8 mouse cellular contexts compared by ENCODE assay signal in the genomic region with DNA sequence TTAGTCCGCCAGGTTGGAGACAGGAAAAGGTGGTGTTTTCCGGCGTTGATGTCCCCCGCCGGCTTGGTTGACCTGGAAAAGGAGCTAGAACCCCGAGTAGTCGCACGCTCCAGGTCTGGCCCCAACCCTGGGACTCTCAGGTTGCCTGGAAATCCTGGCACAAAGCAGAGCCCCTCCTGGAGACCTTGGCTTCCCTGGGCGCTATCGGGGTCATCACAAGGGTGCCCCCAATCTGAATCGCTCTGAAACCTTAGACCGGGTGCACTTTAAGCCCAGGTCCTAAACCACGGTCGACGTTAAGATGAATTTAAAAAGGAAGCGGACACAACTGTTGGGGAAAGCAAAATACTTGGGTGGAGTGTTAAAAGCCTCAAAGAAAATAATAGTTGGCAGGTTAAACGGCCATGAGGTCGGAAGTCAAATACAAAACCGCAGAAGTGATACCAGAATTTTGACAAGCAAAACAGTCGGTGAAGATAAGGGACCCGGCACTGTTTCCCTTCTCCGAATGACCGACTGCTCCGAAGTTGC. TPM values are rescaled to one million over a fixed set of nuclear protein-coding genes. Genes with fewer than 3 reads are reported as not detected.
DNase-seq lines count a peak whose midpoint lies in the region; ATAC-seq and TF ChIP-seq lines count a peak whose summit lies in the region.

No protein-coding gene starts in this region.

- H3K4me2 ChIP-seq in hindbrain, embryonic 11.5 days (replicated peaks; ENCODE audit: low read depth, low read length) = peak overlapping the region; percentile 98
- H3K4me2 ChIP-seq in liver, embryonic 12.5 days = peak overlapping the region; percentile 98

- peak overlapping the region; percentile 85; the same call in 1 of the 2 replicates for H3K27ac ChIP-seq in hindbrain, embryonic 11.5 days (ENCODE audit: low read depth, low read length)
- peak overlapping the region; percentile 91 for H3K27ac ChIP-seq in liver, embryonic 12.5 days
- H3K27ac ChIP-seq in olfactory bulb, adult 2 months (ENCODE audit: insufficient read depth, low read depth, low read length) = no peak overlapping the region

- no peaks in the 10 kb centered on the region for H3K4me1 ChIP-seq in hindbrain, embryonic 11.5 days (replicated peaks; ENCODE audit: control insufficient read depth, insufficient read depth, low read length)
- H3K4me1 ChIP-seq in liver, embryonic 12.5 days = peaks cover 53% of the 10 kb centered on the region
- H3K4me1 ChIP-seq in olfactory bulb, adult 2 months (ENCODE audit: control insufficient read depth, insufficient read depth, low read length) = 0 out of 2 replicates have a peak, but pooled peaks cover 8% of the 10 kb centered on the region

- no peak for TF ChIP-seq POLR2A in olfactory bulb, adult 2 months (IDR thresholded peaks at IDR 0.05; ENCODE audit: insufficient read depth, low read depth, low read length)

- no peaks in the 10 kb centered on the region for H3K36me3 ChIP-seq in hindbrain, embryonic 11.5 days (ENCODE audit: control insufficient read depth, insufficient read depth, low read length)
- H3K36me3 ChIP-seq in liver, embryonic 12.5 days = peaks cover 14% of the 10 kb centered on the region; the same call in 1 of the 2 replicates

- no peaks in the 10 kb centered on the region for H3K9me3 ChIP-seq in hindbrain, embryonic 11.5 days (ENCODE audit: control insufficient read depth, low read length)
- no peaks in the 10 kb centered on the region for H3K9me3 ChIP-seq in liver, embryonic 12.5 days (replicated peaks)

- H3K9ac ChIP-seq in hindbrain, embryonic 11.5 days (ENCODE audit: low read depth, low read length) = peak overlapping the region; percentile 81; the same call in 1 of the 2 replicates
- H3K9ac ChIP-seq in liver, embryonic 12.5 days = peak overlapping the region; percentile 95

- H3K27me3 ChIP-seq in hindbrain, embryonic 11.5 days (ENCODE audit: control insufficient read depth, insufficient read depth, low read length) = peaks cover 6% of the 10 kb centered on the region
- peaks cover 27% of the 10 kb centered on the region for H3K27me3 ChIP-seq in liver, embryonic 12.5 days (replicated peaks)

- peak overlapping the region; percentile 60 for H3K4me3 ChIP-seq in hindbrain, embryonic 11.5 days (ENCODE audit: low read depth, low read length)
- H3K4me3 ChIP-seq in liver, embryonic 12.5 days = peak overlapping the region; percentile 86
- H3K4me3 ChIP-seq in olfactory bulb, adult 2 months (ENCODE audit: insufficient read depth, low read depth, low read length) = peak overlapping the region; percentile 87

- peak; percentile 28 for ATAC-seq in hindbrain, embryonic 11.5 days (ENCODE audit: low FRiP score)
- ATAC-seq in liver, embryonic 12.5 days = 0 out of 2 replicates have a peak, but pooled peaks have one; percentile 1

- DNase-seq in right cerebral cortex, postnatal 4 days = peak; percentile 21
- DNase-seq in right cerebral cortex, adult 2 months (ENCODE audit: low spot score in 2 of 2) = no peak
- DNase-seq in embryo, embryonic 11 days = peak; percentile 53
- no peak for DNase-seq in hindbrain, embryonic 11.5 days (ENCODE audit: low spot score)
- no peak for DNase-seq in layer of hippocampus, adult 9-10 months (ENCODE audit: low spot score)
- DNase-seq in layer of hippocampus, adult 11-12 months (ENCODE audit: low spot score) = no peak

- 9% methylated on average over 24 of the region's 24 CpGs for WGBS in hindbrain, embryonic 11.5 days
- 1% methylated on average over 24 of the region's 24 CpGs for WGBS in liver, embryonic 12.5 days (ENCODE audit: insufficient replicate concordance)
- WGBS in olfactory bulb, adult 2 months = 21% methylated on average over 24 of the region's 24 CpGs

- no peak for TF ChIP-seq CTCF in olfactory bulb, adult 2 months (IDR thresholded peaks at IDR 0.05; ENCODE audit: insufficient read depth, low read depth, low read length)

RNA-seq across cellular contexts. Expression of a gene that starts 1.2 kb away (rescaled TPM):
- 28.8 and 34.1 TPM in 2 replicates for polyA plus RNA-seq in hindbrain, embryonic 11.5 days (2014; fragmentation: Nextera tagmentation; extraction: Ambion mirVana)
- 61.1 and 64.3 TPM in 2 replicates for polyA plus RNA-seq in liver, embryonic 12.5 days (2016; fragmentation: Nextera tagmentation; extraction: Ambion mirVana)
- polyA plus RNA-seq in olfactory bulb, adult 2 months (2012; ENCODE audit: insufficient read depth, insufficient read length, low replicate concordance, missing spikeins) = not detected in 2 replicates

Comparison
In these comparisons a context has a peak if more than half of its experiments do, and no peak if none do; other contexts are left out.
1. DNase-seq: peak in right cerebral cortex, postnatal 4 days (single experiment) and embryo, embryonic 11 days (single experiment); none in right cerebral cortex, adult 2 months (0 of 2), hindbrain, embryonic 11.5 days (single experiment), layer of hippocampus, adult 9-10 months (single experiment) and layer of hippocampus, adult 11-12 months (single experiment).
2. Peak in every context shown above with its lines, with median percentiles within 50 percentile points of each other: H3K4me3 ChIP-seq.